Mouse (Mus musculus) kidney, adult 2 months (tissue): ENCODE results near the gene Sf3b5. TPM values are rescaled to one million over a fixed set of nuclear protein-coding genes. Genes with fewer than 3 reads are reported as not detected.

Source experiments
- DNase-seq: peaks from one replicate; pipeline ENCODE4 v3.0.0; 2021
- H3K27ac ChIP-seq: fragments of 200-500 bp; 2 replicates; pipeline ENCODE4 v1.5.1; 2012; ENCODE audit warnings: low read depth, low read length, control low read depth, inconsistent platforms; ENCODE audit not compliant: insufficient read depth
- H3K27me3 ChIP-seq: fragments of 200-500 bp; replicated peaks from 2 replicates; pipeline ENCODE4 v1.6.1; 2012; ENCODE audit warnings: mild to moderate bottlenecking, moderate library complexity, low read length, inconsistent platforms; ENCODE audit not compliant: control insufficient read depth, insufficient read depth
- H3K36me3 ChIP-seq: fragments of 200-500 bp; 2 replicates; pipeline ENCODE4 v1.6.1; 2012; ENCODE audit warnings: mild to moderate bottlenecking, moderate library complexity, low read length, inconsistent platforms; ENCODE audit not compliant: control insufficient read depth, insufficient read depth
- H3K4me1 ChIP-seq: fragments of 200-500 bp; 2 replicates; pipeline ENCODE4 v1.6.1; 2011; ENCODE audit warnings: low read length; ENCODE audit not compliant: control insufficient read depth, insufficient read depth
- H3K4me3 ChIP-seq: fragments of 200-500 bp; 2 replicates; pipeline ENCODE4 v1.5.1; 2011; ENCODE audit warnings: mild to moderate bottlenecking, low read depth, low read length, control low read depth; ENCODE audit not compliant: insufficient read depth
- CTCF ChIP-seq: fragments of 200-500 bp; conservative IDR thresholded peaks from 2 replicates; pipeline ENCODE4 v1.5.1; 2011; ENCODE audit warnings: low read depth, mild to moderate bottlenecking, control low read depth, low read length, moderate library complexity, mixed read lengths; ENCODE audit not compliant: insufficient read depth, insufficient read length
- POLR2A ChIP-seq: fragments of 200-500 bp; IDR thresholded peaks from one replicate; pipeline ENCODE4 v1.6.1; 2011; ENCODE audit warnings: low read depth, low read length, control low read depth
- whole genome bisulfite sequencing: fragments of 180-500 bp; shearing (Covaris S2); methylation state at CpG from one replicate; pipeline ENCODE4 v1.1.7; 2018; 5-methylcytosine and 5-hydroxymethylcytosine counted together
- polyA plus RNA-seq: library from polyadenylated mRNA; depleted of rRNA; stranded (reverse); fragments of >200 nt; gene quantifications from 2 replicates; pipeline ENCODE4 v1.2.3, GENCODE M21; 2012

The Sf3b5 gene
- polyA plus RNA-seq, 1 experiment: 26.0 TPM

DNA sequence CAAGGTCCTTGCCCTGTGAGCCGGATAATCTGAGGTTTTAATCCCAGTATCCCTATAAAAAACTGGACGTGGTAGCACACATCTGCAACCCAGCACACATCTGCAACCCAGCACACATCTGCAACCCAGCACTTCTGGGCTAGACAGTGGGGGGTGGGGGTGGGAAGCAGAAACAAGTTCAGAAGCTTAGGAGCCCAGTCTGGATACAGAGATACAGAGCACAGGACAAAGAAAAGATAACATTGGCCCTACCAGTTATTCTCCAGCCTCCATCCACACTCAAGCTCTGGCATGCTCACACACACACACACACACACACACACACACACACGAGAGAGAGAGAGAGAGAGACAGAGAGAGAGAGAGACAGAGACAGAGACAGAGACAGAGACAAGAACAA, 21.6 kb upstream of the Sf3b5 start:
- H3K4me1 ChIP-seq: peaks cover 9% of the 10 kb centered on the region; the same call in 1 of the 2 replicates
- no peak for DNase-seq
- H3K36me3 ChIP-seq: no peaks in the 10 kb centered on the region
- TF ChIP-seq CTCF: no peak
- TF ChIP-seq POLR2A: no peak
- no peak overlapping the region for H3K27ac ChIP-seq
- WGBS: 79% methylated on average over 3 of the region's 3 CpGs
- no peak overlapping the region for H3K4me3 ChIP-seq
- H3K27me3 ChIP-seq: no peaks in the 10 kb centered on the region

DNA sequence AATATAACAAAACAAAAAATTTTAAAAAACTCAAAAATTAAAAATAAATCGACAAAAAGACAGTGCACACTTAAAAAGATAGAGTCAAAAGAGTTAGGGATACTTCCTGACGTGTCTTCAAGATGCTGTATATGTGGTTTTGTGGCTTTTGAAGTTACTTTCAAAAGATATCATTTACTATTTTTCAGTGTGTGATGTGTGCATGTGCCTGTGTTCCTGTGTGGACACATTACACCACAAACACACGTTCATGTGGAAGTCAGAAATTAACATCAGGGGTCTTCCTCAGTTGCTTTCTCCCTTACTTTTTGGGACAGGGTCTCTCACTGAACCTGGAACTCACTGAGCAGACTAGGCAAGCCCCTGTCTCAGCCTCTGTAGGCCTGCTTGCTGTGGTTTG, 20.1 kb upstream of the Sf3b5 start:
- TF ChIP-seq POLR2A: no peak
- TF ChIP-seq CTCF: no peak
- Histone ChIP-seq H3K4me3 (no peak overlapping the region), H3K36me3 (no peaks in the 10 kb centered on the region), H3K4me1 (peaks cover 9% of the 10 kb centered on the region; the same call in 1 of the 2 replicates), H3K27me3 (no peaks in the 10 kb centered on the region), H3K27ac (no peak overlapping the region)
- no peak for DNase-seq
- WGBS: 90% methylated on average over 3 of the region's 3 CpGs

DNA sequence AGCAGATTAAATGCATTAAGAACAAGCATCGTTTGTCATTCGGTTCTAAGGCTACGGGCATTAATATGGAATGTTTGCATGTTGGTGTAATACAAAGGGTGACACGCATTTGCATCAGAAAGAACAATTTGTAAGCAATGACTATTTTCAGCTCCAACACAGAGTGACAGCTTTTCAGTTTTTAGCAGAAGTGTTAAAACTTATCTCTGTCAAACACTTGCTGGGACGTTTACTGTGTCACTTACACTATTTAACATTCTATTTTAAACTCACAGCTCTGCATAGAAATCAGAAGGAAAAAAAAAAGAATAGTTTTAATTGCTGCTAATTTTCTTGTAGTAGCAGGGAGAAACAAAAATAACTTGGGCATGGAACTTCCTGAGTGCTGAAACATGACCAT, 18.7 kb upstream of the Sf3b5 start:
- no peak for TF ChIP-seq CTCF
- no peak for TF ChIP-seq POLR2A
- Histone ChIP-seq H3K36me3 (no peaks in the 10 kb centered on the region), H3K4me3 (no peak overlapping the region), H3K27ac (no peak overlapping the region), H3K4me1 (0 out of 2 replicates have a peak, but pooled peaks cover 3% of the 10 kb centered on the region), H3K27me3 (no peaks in the 10 kb centered on the region)
- WGBS: 88% methylated on average over 5 of the region's 5 CpGs
- no peak for DNase-seq

DNA sequence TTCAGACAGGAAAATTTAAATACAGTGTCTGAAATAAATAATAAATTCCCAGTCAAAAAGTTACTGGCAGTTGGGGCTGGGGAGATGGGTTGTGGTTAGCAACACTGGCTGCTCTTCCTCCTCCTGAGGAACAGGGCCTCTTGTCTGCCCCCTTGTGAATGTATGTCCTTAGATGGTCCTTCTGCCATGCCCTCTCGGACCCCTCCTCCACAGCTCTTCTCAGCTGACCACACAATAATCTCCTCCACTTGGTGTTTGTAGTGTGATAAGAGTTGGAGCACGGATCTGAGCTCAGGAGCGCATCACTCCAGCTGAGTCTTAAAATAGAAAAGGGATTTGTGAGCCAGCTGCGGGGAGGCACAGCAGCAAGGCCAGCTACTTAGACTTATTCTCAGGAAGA, 18.2 kb upstream of the Sf3b5 start:
- TF ChIP-seq POLR2A (no peak), CTCF (no peak)
- DNase-seq: no peak
- Histone ChIP-seq H3K36me3 (no peaks in the 10 kb centered on the region), H3K4me3 (no peak overlapping the region), H3K27me3 (no peaks in the 10 kb centered on the region), H3K27ac (no peak overlapping the region), H3K4me1 (no peaks in the 10 kb centered on the region)
- 73% methylated on average over 4 of the region's 4 CpGs for WGBS

DNA sequence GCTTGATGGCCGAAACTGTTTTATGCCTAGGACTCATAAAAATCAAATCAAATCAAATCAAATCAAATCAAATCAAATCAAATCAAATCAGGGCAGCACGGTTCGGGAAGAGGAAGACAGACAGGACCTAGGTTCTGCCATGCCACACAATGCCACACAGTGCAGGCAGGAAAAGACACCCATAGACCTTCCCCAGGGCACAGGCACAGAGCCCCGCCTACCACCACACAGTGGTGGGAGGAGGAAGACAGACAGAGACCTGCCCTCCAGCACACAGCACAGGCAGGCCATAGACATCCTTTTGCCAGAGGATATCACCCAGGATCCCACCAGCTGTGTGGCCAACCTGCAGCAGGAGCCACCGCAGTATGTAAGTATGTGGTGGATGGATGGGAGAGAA, 13.2 kb upstream of the Sf3b5 start:
- no peak for TF ChIP-seq POLR2A
- no peak for TF ChIP-seq CTCF
- H3K4me1 ChIP-seq: no peaks in the 10 kb centered on the region
- WGBS: 90% methylated on average over 5 of the region's 5 CpGs
- no peak for DNase-seq
- H3K27me3 ChIP-seq: no peaks in the 10 kb centered on the region
- no peak overlapping the region for H3K27ac ChIP-seq
- no peak overlapping the region for H3K4me3 ChIP-seq
- no peaks in the 10 kb centered on the region for H3K36me3 ChIP-seq

DNA sequence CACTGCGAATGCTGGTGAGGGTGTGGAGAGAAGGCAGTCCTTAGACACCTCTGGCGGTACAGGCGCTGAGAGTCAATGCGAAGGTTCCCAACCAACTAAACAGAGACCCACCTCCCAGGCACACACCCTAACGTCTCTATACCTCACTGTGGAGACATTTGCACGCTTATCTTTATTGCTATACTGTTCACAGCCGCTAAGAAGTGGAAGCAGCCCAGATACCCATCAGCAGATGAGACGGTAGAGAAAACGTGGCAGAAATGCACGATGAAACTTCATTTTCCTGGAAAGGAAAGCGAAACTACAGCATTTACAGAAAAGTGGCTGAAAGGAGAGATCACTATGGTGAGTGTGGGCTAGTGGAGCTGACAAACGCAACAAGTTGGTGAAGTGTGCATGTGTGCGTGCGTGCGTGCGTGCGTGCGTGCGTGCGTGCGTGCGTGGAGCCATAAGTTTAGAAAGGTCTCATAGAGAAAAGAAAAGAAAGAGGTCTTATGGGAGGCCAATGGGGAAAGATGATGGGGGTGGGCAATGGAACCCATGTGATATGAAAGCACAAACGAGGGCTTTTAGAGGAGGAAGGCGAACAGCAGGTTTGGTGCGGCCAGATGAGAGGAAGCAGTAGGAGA, 11.6 kb upstream of the Sf3b5 start:
- Histone ChIP-seq H3K36me3 (no peaks in the 10 kb centered on the region), H3K27me3 (no peaks in the 10 kb centered on the region), H3K4me3 (no peak overlapping the region), H3K4me1 (no peaks in the 10 kb centered on the region), H3K27ac (no peak overlapping the region)
- no peak for DNase-seq
- TF ChIP-seq CTCF (no peak), POLR2A (no peak)
- 88% methylated on average over 25 of the region's 25 CpGs for WGBS

DNA sequence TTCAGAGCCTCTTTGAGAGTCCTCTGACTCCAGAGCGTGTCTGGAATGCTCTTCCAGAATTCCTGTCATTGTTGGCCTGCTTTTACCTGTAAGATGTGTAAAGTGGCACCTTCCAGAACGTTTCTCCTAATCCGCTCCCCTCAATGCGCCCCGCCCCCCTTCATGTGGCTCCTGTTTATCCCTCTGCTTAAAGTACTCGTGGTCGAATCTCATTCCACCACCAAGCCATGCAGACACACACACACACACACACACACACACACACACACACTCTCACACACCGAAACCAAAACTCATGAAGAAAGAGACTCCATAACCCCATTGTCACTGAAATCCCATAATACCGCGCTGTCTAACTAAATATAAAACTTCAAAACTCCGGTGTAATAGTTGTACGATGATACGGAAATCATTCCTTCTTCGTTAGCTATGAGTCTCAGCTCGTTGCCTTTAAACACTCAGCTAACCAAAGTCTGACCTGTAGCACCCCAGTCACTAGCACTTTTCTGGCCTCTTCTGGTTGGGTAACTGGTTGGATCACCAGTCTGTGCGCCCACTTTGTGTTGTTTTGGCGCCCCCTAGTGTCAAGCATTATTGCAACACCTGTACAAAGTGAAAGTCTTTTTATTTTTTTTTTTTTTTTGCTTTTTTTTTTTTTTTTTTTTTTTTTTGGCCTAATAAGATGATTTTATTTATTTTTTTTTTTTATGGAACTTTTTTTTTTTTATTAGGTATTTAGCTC, 8.2 kb upstream of the Sf3b5 start:
- TF ChIP-seq CTCF: peak; percentile 87
- no peak for TF ChIP-seq POLR2A
- Histone ChIP-seq H3K27ac (peak overlapping the region; percentile 42; the same call in 1 of the 2 replicates), H3K27me3 (no peaks in the 10 kb centered on the region), H3K36me3 (no peaks in the 10 kb centered on the region), H3K4me3 (0 out of 2 replicates have a peak overlapping the region, but pooled peaks have one; percentile 5), H3K4me1 (no peaks in the 10 kb centered on the region)
- 34% methylated on average over 17 of the region's 17 CpGs for WGBS
- DNase-seq: peak; percentile 91
